Mouse (Mus musculus) megakaryocyte, embryonic 14.5 days (primary cell): ENCODE results near the gene Zcchc9.

Experiments
- FLI1 ChIP-seq: IDR thresholded peaks from 2 replicates; pipeline ENCODE4 v1.6.1; 2012; ENCODE audit warnings: low read length, inconsistent platforms, mixed read lengths
- GATA1 ChIP-seq: IDR thresholded peaks from 3 replicates; pipeline ENCODE4 v1.6.1; 2012; ENCODE audit warnings: mixed read lengths, low read length, inconsistent platforms, borderline replicate concordance

GRCm38 (mm10) chr13:91854412-91854811, 46.9 kb upstream of the Zcchc9 start:
- TF ChIP-seq GATA1 (no peak), FLI1 (no peak)
